Mouse (Mus musculus) monocyte, adult 2 months (primary cell): Measurements from ENCODE around the gene Tmpo.

Experiments
- DNase-seq, 2 experiments: peaks; one replicate each; pipeline ENCODE4 v3.0.0; 2022; ENCODE audit warnings: low spot score in 2 of 2, low read depth in 1 of 2

The Tmpo gene

DNA sequence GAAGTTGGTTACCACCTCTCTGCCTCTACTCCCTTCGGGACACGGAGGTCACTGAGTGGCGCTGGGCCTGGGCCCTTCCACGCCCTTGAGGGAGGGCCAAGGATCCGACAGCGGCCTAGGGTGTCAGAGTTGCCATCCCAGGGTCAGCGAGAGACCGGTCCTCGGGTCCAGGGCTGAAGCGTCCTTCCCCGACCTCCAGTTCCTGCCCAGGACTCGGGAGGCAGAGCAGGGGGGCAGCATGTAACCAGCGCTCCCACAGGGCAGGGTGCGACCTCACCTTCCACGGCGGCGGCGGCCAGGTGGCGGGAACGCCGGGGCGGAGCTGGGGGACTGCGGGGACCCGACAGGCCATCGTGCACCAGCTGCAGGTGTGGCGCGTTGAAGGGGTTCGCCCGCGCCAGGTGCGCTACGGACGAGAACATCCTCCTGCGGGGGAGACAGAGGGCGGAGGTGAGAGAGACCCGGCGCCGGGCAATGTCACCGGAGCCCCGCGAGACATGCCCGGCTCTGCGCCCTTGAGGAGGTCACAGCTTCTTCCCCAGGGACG is 57.8 kb downstream of the Tmpo start:
- DNase-seq: peak in 1 of 2 experiments; percentile 28

DNA sequence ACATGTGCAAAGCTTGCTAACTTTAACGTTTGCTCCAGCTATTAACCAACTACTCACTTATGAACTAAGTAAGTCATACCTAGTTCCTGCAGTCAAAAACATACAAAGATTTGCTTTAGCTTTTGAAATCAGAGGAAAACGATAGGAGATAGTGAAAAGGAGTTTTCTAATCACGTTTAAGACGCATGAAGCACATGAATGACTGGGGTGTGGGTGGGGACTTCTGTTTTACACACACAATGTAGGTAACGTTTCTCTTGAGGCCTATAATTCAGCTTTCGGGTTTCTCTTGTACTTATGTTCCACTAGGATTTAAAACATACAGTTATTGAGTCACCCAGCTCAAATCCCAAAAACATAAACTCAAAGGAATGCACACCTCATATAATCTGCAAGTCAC is 58.5 kb downstream of the Tmpo start:
- DNase-seq: no peak

DNA sequence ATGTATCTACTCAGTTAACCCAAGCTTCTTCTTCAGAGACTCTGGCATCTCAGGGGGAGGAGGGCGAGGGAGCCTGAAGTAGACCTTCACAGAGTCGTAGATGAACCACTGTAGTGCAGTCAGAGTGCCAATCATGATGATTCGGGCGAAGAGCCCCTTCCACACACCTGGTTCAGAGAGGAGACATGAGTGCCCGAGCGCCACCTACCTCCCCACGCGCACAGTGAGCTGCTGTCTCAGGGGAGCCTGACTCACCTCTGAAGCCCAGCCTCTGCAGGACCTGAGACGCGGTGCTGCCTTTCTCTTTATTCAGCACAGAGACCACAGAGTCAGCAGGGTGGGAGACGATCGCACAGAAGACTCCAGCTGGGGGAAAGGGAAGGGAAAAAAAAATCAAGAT is 64.2 kb downstream of the Tmpo start:
- no peak for DNase-seq

DNA sequence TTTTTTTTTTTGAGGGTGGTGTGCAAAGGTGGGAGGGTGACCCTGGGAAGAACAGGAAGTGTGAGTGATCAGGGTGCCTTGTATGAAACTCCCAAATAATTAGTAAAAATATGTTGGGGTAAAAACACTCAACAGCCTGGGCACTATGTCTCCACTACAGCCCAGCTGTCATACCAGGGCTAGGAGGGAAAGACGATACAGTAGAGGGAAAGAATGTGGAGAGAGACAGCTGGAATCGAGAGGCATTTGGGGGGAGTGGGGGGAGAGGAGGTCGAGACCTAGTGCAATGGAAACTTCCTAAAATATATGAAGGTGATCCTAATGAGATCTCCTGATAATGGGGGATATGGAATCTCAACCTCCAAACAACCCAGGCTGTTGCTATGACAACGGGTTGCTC is 71.3 kb downstream of the Tmpo start:
- no peak for DNase-seq

DNA sequence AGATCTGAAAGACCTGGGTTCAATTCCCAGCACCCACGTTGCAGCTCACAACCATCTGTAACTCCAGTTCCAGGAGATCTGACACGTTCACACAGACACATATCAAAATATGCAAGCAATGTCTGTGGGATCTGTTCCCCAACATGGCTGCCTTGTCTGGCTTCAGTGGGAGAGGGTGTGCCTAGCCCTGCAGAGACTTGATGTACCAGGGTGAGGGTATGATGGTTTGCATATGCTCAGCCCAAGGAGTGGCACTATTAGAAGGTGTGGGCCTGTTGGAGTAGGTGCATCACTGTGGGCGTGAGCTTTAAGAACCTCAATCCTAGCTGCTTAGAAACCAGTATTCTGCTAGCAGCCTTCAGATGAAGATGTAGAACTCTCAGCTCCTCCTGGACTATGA is 75.1 kb downstream of the Tmpo start:
- no peak for DNase-seq

DNA sequence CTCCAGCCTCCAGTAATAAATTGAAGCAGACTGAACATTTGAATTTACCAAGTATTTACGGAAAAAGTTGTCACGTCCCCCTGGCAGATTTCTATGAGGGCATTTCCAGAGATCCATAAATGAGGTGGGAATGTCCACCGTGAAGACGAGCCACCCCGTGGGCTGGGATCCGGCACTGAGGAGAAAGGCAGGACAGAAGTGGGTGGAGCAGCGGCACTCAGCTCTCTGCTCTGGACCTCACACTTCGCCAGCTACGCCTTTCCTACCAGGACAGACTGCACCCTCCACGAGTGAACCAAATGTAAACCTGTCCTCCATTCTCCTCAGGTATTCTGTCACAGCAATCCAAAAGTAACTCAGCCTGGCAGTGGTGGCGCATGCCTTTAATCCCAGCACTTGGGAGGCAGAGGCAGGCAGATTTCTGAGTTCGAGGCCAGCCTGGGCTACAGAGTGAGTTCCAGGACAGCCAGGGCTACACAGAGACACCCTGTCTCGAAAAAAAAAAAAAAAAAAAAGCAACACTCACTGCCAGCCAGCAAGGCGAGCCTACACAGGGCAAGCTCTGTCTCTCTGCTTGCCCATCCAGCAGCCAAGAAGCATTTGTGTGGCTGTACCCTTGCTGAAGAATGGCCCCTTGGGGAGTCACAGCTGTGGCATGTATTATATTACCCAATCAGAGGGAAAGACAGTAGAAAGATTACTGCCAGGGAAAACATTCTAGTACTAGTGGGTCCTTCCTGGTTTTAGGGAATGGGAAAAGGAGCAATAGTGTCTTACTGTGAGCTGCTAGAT is 78.1 kb downstream of the Tmpo start:
- DNase-seq: no peak

DNA sequence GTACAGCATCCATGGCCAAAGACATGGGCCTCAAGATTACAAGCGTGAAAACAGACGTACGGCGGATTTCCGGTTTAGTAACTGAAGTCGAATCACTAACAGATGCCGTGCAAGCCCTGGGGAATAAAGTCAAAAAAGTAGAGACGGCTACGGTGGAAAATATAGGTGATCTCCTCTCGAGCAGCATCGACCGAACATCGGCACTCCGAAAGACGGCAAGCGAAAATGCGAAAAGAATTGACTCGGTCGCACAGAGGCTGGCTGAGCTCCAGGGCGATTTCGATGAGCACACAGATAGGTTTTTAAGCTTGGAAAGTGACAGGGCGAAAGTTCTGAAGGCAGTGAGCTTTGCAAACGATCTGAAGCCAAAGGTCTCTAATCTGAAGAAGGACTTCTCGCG is 79.2 kb downstream of the Tmpo start:
- no peak for DNase-seq

DNA sequence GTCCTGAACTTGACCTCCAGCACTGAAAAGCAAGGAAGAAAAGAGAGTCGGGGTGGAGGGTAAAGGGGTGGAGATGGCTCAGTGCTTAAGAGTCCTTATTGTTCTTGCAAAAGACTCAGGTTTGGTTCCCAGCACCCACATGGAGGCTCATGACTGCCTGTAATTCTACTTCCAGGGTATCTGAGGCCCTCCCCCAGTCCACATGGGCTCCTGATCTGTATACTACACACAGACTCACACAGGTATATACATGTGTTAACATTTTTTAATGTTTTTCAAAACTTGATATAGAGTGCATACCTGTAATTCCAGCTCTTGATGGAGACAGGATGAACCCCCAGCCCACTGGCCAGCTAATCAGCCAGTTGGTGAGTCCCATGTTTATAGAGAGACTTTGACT is 81.0 kb downstream of the Tmpo start:
- DNase-seq: no peak

DNA sequence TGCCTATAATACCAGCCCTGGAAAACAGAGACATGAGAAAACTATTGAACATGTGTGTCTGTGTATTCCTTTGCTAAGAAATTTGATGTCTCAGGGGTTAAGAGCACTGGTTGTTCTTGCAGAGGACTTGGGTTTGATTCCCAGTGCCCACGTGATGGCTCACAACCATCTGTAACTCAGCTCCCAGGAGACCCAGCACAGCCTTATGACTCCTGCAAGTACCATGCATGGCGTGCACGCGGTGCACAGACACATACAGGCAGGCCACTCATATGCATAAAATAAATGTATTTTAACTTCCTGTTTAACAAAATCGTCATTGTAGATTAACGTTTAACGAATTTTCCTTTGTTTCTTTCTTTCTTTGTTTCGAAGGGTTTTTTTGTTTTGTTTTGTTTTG is 83.1 kb downstream of the Tmpo start:
- DNase-seq: no peak
